ENCODE assay signal across 8 mouse cellular contexts in genomic region chr11:49901659-49902458, GRCm38 (mm10). TPM values are rescaled to one million over a fixed set of nuclear protein-coding genes. Genes with fewer than 3 reads are reported as not detected.
DNase-seq lines count a peak whose midpoint lies in the region; ATAC-seq and TF ChIP-seq lines count a peak whose summit lies in the region.

TSS of gene Rasgef1c (plus strand) at chr11:49901835.

- H3K4me3 ChIP-seq in embryonic facial prominence, embryonic 14.5 days (ENCODE audit: low read depth, low read length), result peak within 1 kb of the TSS; percentile 67
- H3K4me3 ChIP-seq in limb, embryonic 14.5 days (replicated peaks; ENCODE audit: low read length), result peak within 1 kb of the TSS; percentile 61
- peak within 1 kb of the TSS; percentile 61 for H3K4me3 ChIP-seq in midbrain, embryonic 14.5 days (replicated peaks; ENCODE audit: low read depth, low read length)

- DNase-seq in adrenal gland, adult (ENCODE audit: inconsistent age in 2 of 2, low spot score in 1 of 2), result peak; percentile 77 to 90
- DNase-seq in adrenal gland, adult 8-10 months, result no peak
- DNase-seq in embryonic facial prominence, embryonic 14.5 days (ENCODE audit: low spot score), result peak; percentile 41
- peak; percentile 19 to 30 for DNase-seq in heart, adult 9 months (ENCODE audit: low spot score in 2 of 2)
- peak; percentile 13 to 56 for DNase-seq in kidney, adult 8-10 months
- peak; percentile 28 for DNase-seq in limb, embryonic 14.5 days (ENCODE audit: low spot score)
- DNase-seq in midbrain, embryonic 14.5 days, result peak; percentile 92
- peak; percentile 73 to 81 for DNase-seq in spleen, postnatal 10 days (ENCODE audit: low spot score in 2 of 2)

- peaks cover 39% of the 10 kb centered on the region for H3K27me3 ChIP-seq in embryonic facial prominence, embryonic 14.5 days (replicated peaks; ENCODE audit: control insufficient read depth, insufficient read depth, low read length)
- H3K27me3 ChIP-seq in limb, embryonic 14.5 days (ENCODE audit: control insufficient read depth, insufficient read depth, low read length), result peaks cover 27% of the 10 kb centered on the region
- H3K27me3 ChIP-seq in midbrain, embryonic 14.5 days (ENCODE audit: control insufficient read depth, insufficient read depth, low read length), result peaks cover 16% of the 10 kb centered on the region

- no peak within 1 kb of the TSS for H3K27ac ChIP-seq in embryonic facial prominence, embryonic 14.5 days (replicated peaks; ENCODE audit: low read depth, low read length)
- no peak within 1 kb of the TSS for H3K27ac ChIP-seq in limb, embryonic 14.5 days (replicated peaks; ENCODE audit: low read depth, low read length)
- H3K27ac ChIP-seq in midbrain, embryonic 14.5 days (replicated peaks; ENCODE audit: low read depth, low read length), result 0 out of 2 replicates have a peak within 1 kb of the TSS, but pooled peaks have one; percentile 52

- peaks cover 6% of the 10 kb centered on the region for H3K9me3 ChIP-seq in embryonic facial prominence, embryonic 14.5 days (ENCODE audit: control insufficient read depth, low read length)
- peaks cover 6% of the 10 kb centered on the region; the same call in 1 of the 2 replicates for H3K9me3 ChIP-seq in limb, embryonic 14.5 days (ENCODE audit: control insufficient read depth, low read length)
- H3K9me3 ChIP-seq in midbrain, embryonic 14.5 days (ENCODE audit: control insufficient read depth, low read length), result peaks cover 6% of the 10 kb centered on the region; the same call in 1 of the 2 replicates

- TF ChIP-seq POLR2A in limb, embryonic 14.5 days (IDR thresholded peaks at IDR 0.05; ENCODE audit: borderline replicate concordance, extremely low read depth, insufficient read depth, insufficient read length), result no peak

- H3K4me2 ChIP-seq in embryonic facial prominence, embryonic 14.5 days (ENCODE audit: low read depth, low read length), result peak within 1 kb of the TSS; percentile 100
- H3K4me2 ChIP-seq in limb, embryonic 14.5 days (replicated peaks; ENCODE audit: low read depth, low read length, severe bottlenecking), result peak within 1 kb of the TSS; percentile 99
- peak within 1 kb of the TSS; percentile 94 for H3K4me2 ChIP-seq in midbrain, embryonic 14.5 days (ENCODE audit: low read length)

- H3K9ac ChIP-seq in embryonic facial prominence, embryonic 14.5 days (ENCODE audit: low read depth, low read length), result peak within 1 kb of the TSS; percentile 67
- peak within 1 kb of the TSS; percentile 65 for H3K9ac ChIP-seq in limb, embryonic 14.5 days (ENCODE audit: low read depth, low read length, severe bottlenecking)
- peak within 1 kb of the TSS; percentile 88 for H3K9ac ChIP-seq in midbrain, embryonic 14.5 days (replicated peaks; ENCODE audit: low read length)

- ATAC-seq in embryonic facial prominence, embryonic 14.5 days (ENCODE audit: low read depth), result peak; percentile 94
- peak; percentile 85 for ATAC-seq in limb, embryonic 14.5 days (ENCODE audit: low FRiP score, low read depth)
- peak; percentile 88 for ATAC-seq in midbrain, embryonic 14.5 days (ENCODE audit: low FRiP score, low TSS enrichment)

- H3K4me1 ChIP-seq in embryonic facial prominence, embryonic 14.5 days (ENCODE audit: control insufficient read depth, insufficient read depth, low read length), result no peaks in the 10 kb centered on the region
- peaks cover 4% of the 10 kb centered on the region; the same call in 1 of the 2 replicates for H3K4me1 ChIP-seq in limb, embryonic 14.5 days (ENCODE audit: control insufficient read depth, insufficient read depth, low read length)
- H3K4me1 ChIP-seq in midbrain, embryonic 14.5 days (ENCODE audit: control insufficient read depth, insufficient read depth, low read length), result no peaks in the 10 kb centered on the region; the same call in 1 of the 2 replicates

- WGBS in embryonic facial prominence, embryonic 14.5 days, result 5% methylated on average over 18 of the region's 99 CpGs
- WGBS in limb, embryonic 14.5 days, result 6% methylated on average over 48 of the region's 99 CpGs
- 3% methylated on average over 93 of the region's 99 CpGs for WGBS in midbrain, embryonic 14.5 days

- H3K36me3 ChIP-seq in embryonic facial prominence, embryonic 14.5 days (ENCODE audit: control insufficient read depth, insufficient read depth, low read length), result no peaks in the 10 kb centered on the region
- no peaks in the 10 kb centered on the region for H3K36me3 ChIP-seq in limb, embryonic 14.5 days (ENCODE audit: control insufficient read depth, insufficient read depth, low read length)
- H3K36me3 ChIP-seq in midbrain, embryonic 14.5 days (ENCODE audit: control insufficient read depth, insufficient read depth, low read length), result no peaks in the 10 kb centered on the region

RNA-seq across cellular contexts. Expression of gene Rasgef1c, which starts in this region (rescaled TPM):
- total RNA-seq in adrenal gland, adult 8-10 months (2022), result 1 to 10 TPM in 1 of 4 experiments, under 1 TPM in 3; 0.67 to 1.1 (median 0.82) TPM
- polyA plus RNA-seq in embryonic facial prominence, embryonic 14.5 days (2014; fragmentation: Nextera tagmentation; extraction: Ambion mirVana), result 1.1 and 1.4 TPM in 2 replicates
- 0.43 and 0.73 TPM in 2 replicates for polyA plus RNA-seq in limb, embryonic 14.5 days (2012; rRNA removed)
- polyA plus RNA-seq in limb, embryonic 14.5 days (2014; fragmentation: Nextera tagmentation; extraction: Ambion mirVana), result 0.34 and 0.88 TPM in 2 replicates
- polyA plus RNA-seq in midbrain, embryonic 14.5 days (2014; fragmentation: Nextera tagmentation; extraction: Ambion mirVana), result 24.9 and 36.2 TPM in 2 replicates

Comparison
In these comparisons a context has a peak if more than half of its experiments do, and no peak if none do; other contexts are left out.
1. RNA of gene Rasgef1c (polyA plus RNA-seq): 24.9 to 36.2 TPM in midbrain, embryonic 14.5 days; 1.1 to 1.4 TPM in embryonic facial prominence, embryonic 14.5 days and 0.34 to 0.88 TPM in limb, embryonic 14.5 days; every median in the first group is over 10 times any median in the second.
2. Peak in DNase-seq, ATAC-seq, H3K4me3 ChIP-seq, H3K9ac ChIP-seq and H3K4me2 ChIP-seq in limb, embryonic 14.5 days; RNA of the gene not detected or under 1 TPM.
3. Peak in every context shown above with its lines, with median percentiles within 50 percentile points of each other: ATAC-seq, H3K4me2 ChIP-seq, H3K4me3 ChIP-seq and H3K9ac ChIP-seq.